Mouse (Mus musculus): ENCODE data around the gene Lhx5.

Lhx5 gene

GRCm38 (mm10) chr5:120431649-120432485 is at the start of gene Lhx5:
Lhx5 (plus strand) TSS chr5:120431699.
- no peak for DNase-seq (ENCODE audit: low read depth, low spot score)

- no peak for DNase-seq (ENCODE audit: low read depth, low spot score)
These were observed 45.1 kb upstream of the Lhx5 start for GRCm38 (mm10) chr5:120386361-120386760.

- no peak for DNase-seq (ENCODE audit: low read depth, low spot score)
These were observed 42.7 kb upstream of the Lhx5 start for GRCm38 (mm10) chr5:120388765-120389164.

- no peak for DNase-seq (ENCODE audit: low read depth, low spot score)
These were observed 41.5 kb upstream of the Lhx5 start for GRCm38 (mm10) chr5:120389973-120390372.

GRCm38 (mm10) chr5:120393871-120394667 is 37.4 kb upstream of the Lhx5 start:
- no peak for DNase-seq (ENCODE audit: low read depth, low spot score)

- DNase-seq (ENCODE audit: low read depth, low spot score) = no peak
These were observed 33.5 kb upstream of the Lhx5 start for GRCm38 (mm10) chr5:120397988-120398387.

- DNase-seq (ENCODE audit: low read depth, low spot score) = no peak
These were observed 26.5 kb upstream of the Lhx5 start for GRCm38 (mm10) chr5:120404831-120405591.

- DNase-seq (ENCODE audit: low read depth, low spot score) = no peak
These were observed 22.6 kb upstream of the Lhx5 start for GRCm38 (mm10) chr5:120408933-120409332.

GRCm38 (mm10) chr5:120409385-120410378 is 21.8 kb upstream of the Lhx5 start:
- no peak for DNase-seq (ENCODE audit: low read depth, low spot score)

- DNase-seq (ENCODE audit: low read depth, low spot score) = no peak
These were observed 18.1 kb upstream of the Lhx5 start for GRCm38 (mm10) chr5:120413436-120413835.

GRCm38 (mm10) chr5:120420106-120420505 is 11.4 kb upstream of the Lhx5 start:
- no peak for DNase-seq (ENCODE audit: low read depth, low spot score)

- DNase-seq (ENCODE audit: low read depth, low spot score) = peak; percentile 50
These were observed 7.5 kb upstream of the Lhx5 start for GRCm38 (mm10) chr5:120424039-120424438.

GRCm38 (mm10) chr5:120424657-120425056 is 6.8 kb upstream of the Lhx5 start:
- DNase-seq (ENCODE audit: low read depth, low spot score) = no peak

- no peak for DNase-seq (ENCODE audit: low read depth, low spot score)
These were observed 5.8 kb upstream of the Lhx5 start for GRCm38 (mm10) chr5:120425711-120426110.

GRCm38 (mm10) chr5:120426572-120426971 is 4.9 kb upstream of the Lhx5 start:
- DNase-seq (ENCODE audit: low read depth, low spot score) = no peak

- DNase-seq (ENCODE audit: low read depth, low spot score) = no peak
These were observed 4.0 kb upstream of the Lhx5 start for GRCm38 (mm10) chr5:120427451-120427938.

GRCm38 (mm10) chr5:120428189-120428838 is 3.2 kb upstream of the Lhx5 start:
- no peak for DNase-seq (ENCODE audit: low read depth, low spot score)

GRCm38 (mm10) chr5:120428990-120429389 is 2.5 kb upstream of the Lhx5 start:
- no peak for DNase-seq (ENCODE audit: low read depth, low spot score)

- DNase-seq (ENCODE audit: low read depth, low spot score) = no peak
These were observed 1.8 kb upstream of the Lhx5 start for GRCm38 (mm10) chr5:120429692-120430091.

- no peak for DNase-seq (ENCODE audit: low read depth, low spot score)
These were observed 407 bp upstream of the Lhx5 start for GRCm38 (mm10) chr5:120431001-120431583.

All from CD4-positive helper T cell, adult 2 months (primary cell).